Mouse (Mus musculus): Measurements from ENCODE around the gene Alcam. TPM values are rescaled to one million over a fixed set of nuclear protein-coding genes. Genes with fewer than 3 reads are reported as not detected.

Gene Alcam
- total RNA-seq, 2 experiments from 2014 or later = 144 to 190 TPM

GRCm38 (mm10) chr16:52445984-52446383 is 7.9 kb downstream of the Alcam start:
- intact Hi-C loops (cut with DNase I) = no loop called here
- DNase-seq (ENCODE audit: low spot score in 2 of 2) = no peak

- no peak for DNase-seq (ENCODE audit: low spot score in 2 of 2)
- intact Hi-C loops (cut with DNase I) = no loop called here
These were observed 10.0 kb downstream of the Alcam start for GRCm38 (mm10) chr16:52443635-52444505.

- DNase-seq (ENCODE audit: low spot score in 2 of 2) = no peak
- intact Hi-C loops (cut with DNase I) = no loop called here
These were observed 10.8 kb downstream of the Alcam start for GRCm38 (mm10) chr16:52443055-52443454.

- intact Hi-C loops (cut with DNase I) = no loop called here
- DNase-seq (ENCODE audit: low spot score in 2 of 2) = no peak
These were observed 14.3 kb downstream of the Alcam start for GRCm38 (mm10) chr16:52439600-52439999.

GRCm38 (mm10) chr16:52439007-52439406 is 14.9 kb downstream of the Alcam start:
- no peak for DNase-seq (ENCODE audit: low spot score in 2 of 2)
- intact Hi-C loops (cut with DNase I) = no loop called here

GRCm38 (mm10) chr16:52438216-52438904 is 15.5 kb downstream of the Alcam start:
- DNase-seq (ENCODE audit: low spot score in 2 of 2) = no peak
- intact Hi-C loops (cut with DNase I) = no loop called here

- intact Hi-C loops (cut with DNase I) = no loop called here
- no peak for DNase-seq (ENCODE audit: low spot score in 2 of 2)
These were observed 20.7 kb downstream of the Alcam start for GRCm38 (mm10) chr16:52433189-52433588.

- intact Hi-C loops (cut with DNase I) = no loop called here
- DNase-seq (ENCODE audit: low spot score in 2 of 2) = no peak
These were observed 21.8 kb downstream of the Alcam start for GRCm38 (mm10) chr16:52432072-52432471.

- intact Hi-C loops (cut with DNase I) = no loop called here
- DNase-seq (ENCODE audit: low spot score in 2 of 2) = no peak
These were observed 22.3 kb downstream of the Alcam start for GRCm38 (mm10) chr16:52431590-52431989.

GRCm38 (mm10) chr16:52430073-52430472 is 23.8 kb downstream of the Alcam start:
- intact Hi-C loops (cut with DNase I) = no loop called here
- no peak for DNase-seq (ENCODE audit: low spot score in 2 of 2)

- intact Hi-C loops (cut with DNase I) = no loop called here
- DNase-seq (ENCODE audit: low spot score in 2 of 2) = no peak
These were observed 24.2 kb downstream of the Alcam start for GRCm38 (mm10) chr16:52429661-52430060.

GRCm38 (mm10) chr16:52428505-52428904 is 25.4 kb downstream of the Alcam start:
- peak; percentile 25 to 42 for DNase-seq (ENCODE audit: low spot score in 2 of 2)
- intact Hi-C loops (cut with DNase I) = no loop called here

- intact Hi-C loops (cut with DNase I) = no loop called here
- DNase-seq (ENCODE audit: low spot score in 2 of 2) = no peak
These were observed 35.2 kb downstream of the Alcam start for GRCm38 (mm10) chr16:52418568-52419158.

GRCm38 (mm10) chr16:52417982-52418381 is 35.9 kb downstream of the Alcam start:
- intact Hi-C loops (cut with DNase I) = no loop called here
- DNase-seq (ENCODE audit: low spot score in 2 of 2) = no peak

- no peak for DNase-seq (ENCODE audit: low spot score in 2 of 2)
These were observed 36.7 kb downstream of the Alcam start for GRCm38 (mm10) chr16:52417146-52417545.

GRCm38 (mm10) chr16:52413714-52414113 is 40.2 kb downstream of the Alcam start:
- intact Hi-C loops (cut with DNase I) = no loop called here
- no peak for DNase-seq (ENCODE audit: low spot score in 2 of 2)

More at GRCm38 (mm10) chr16:52417146-52417545, 36.7 kb downstream of the Alcam start:
- intact Hi-C loops (cut with DNase I) = no loop called here

- intact Hi-C loops (cut with DNase I) = no loop called here
- DNase-seq (ENCODE audit: low spot score in 2 of 2) = no peak
These were observed 47.8 kb downstream of the Alcam start for GRCm38 (mm10) chr16:52406072-52406471.

- no peak for DNase-seq (ENCODE audit: low spot score in 2 of 2)
- intact Hi-C loops (cut with DNase I) = no loop called here
These were observed 48.6 kb downstream of the Alcam start for GRCm38 (mm10) chr16:52405272-52405671.

GRCm38 (mm10) chr16:52399112-52399511 is 54.8 kb downstream of the Alcam start:
- intact Hi-C loops (cut with DNase I) = no loop called here
- no peak for DNase-seq (ENCODE audit: low spot score in 2 of 2)

- intact Hi-C loops (cut with DNase I) = no loop called here
- no peak for DNase-seq (ENCODE audit: low spot score in 2 of 2)
These were observed 67.0 kb downstream of the Alcam start for GRCm38 (mm10) chr16:52386781-52387300.

All from left cerebral cortex, postnatal 36 days (tissue).